Mouse (Mus musculus): ENCODE results near the gene Msh5. TPM values are rescaled to one million over a fixed set of nuclear protein-coding genes. Genes with fewer than 3 reads are reported as not detected.

The Msh5 gene
- total and polyA plus RNA-seq, 3 experiments = 26.3 to 29.0 TPM; not detected in 1

DNA sequence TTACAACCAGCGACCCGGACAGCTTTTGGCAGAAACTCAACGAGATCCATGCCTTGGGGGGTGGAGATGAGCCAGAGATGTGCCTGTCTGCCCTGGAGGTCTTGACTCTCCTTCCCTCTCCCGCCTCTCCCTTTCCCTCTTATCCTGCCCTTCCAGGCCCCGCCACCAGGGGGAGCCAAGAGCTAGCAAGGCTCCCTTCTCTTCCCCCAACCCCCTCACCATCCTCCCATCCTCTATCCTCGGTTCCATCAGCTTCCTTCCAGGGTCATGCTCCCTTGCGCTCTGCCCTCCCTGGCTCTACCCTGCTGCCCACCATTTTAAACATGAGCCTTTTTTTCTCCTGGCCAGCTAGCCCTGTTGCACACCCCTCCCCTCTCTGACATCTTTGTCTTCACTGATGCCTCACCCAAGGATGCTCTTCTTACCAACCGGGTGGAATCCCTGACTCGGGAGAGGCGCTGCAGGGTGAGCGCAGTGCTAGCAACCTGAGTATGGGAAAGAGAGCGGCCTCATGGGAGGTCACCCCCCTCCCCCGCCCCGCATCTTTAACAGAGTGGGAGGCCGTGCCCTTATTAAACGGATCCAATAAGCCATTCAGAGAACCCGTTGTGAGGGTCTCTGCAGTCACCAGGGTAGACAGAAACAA, 25.3 kb downstream of the Msh5 start (continued):
- TF ChIP-seq ZNF384 (IDR thresholded peaks at IDR 0.05; ENCODE audit: low read depth, low read length) (no peak), MEF2A (IDR thresholded peaks at IDR 0.05; ENCODE audit: extremely low read depth, insufficient replicate concordance, low read depth, low read length, poor library complexity, severe bottlenecking) (no peak), POLR2AphosphoS2 (IDR thresholded peaks at IDR 0.05; ENCODE audit: low read length) (peak; percentile 1; the same call in 1 of the 2 replicates), ELF1 (IDR thresholded peaks at IDR 0.05; ENCODE audit: low read depth, low read length) (no peak), MAFK (IDR thresholded peaks at IDR 0.05; ENCODE audit: borderline replicate concordance, low read depth, low read length) (no peak), POLR2A (IDR thresholded peaks at IDR 0.05; ENCODE audit: control insufficient read depth in 1 of 2, insufficient read depth in 1 of 2, low read depth in 1 of 2, low read length in 2 of 2, poor library complexity in 1 of 2) (no peak; a peak in 1 of 4 replicates), RAD21 (IDR thresholded peaks at IDR 0.05; ENCODE audit: low read depth, low read length) (peak; percentile 84)

GRCm38 (mm10) chr17:35020551-35020950, 26.0 kb downstream of the Msh5 start:
- DNase-seq (ENCODE audit: low read depth, low spot score) = no peak
- Histone ChIP-seq H3K27me3 (ENCODE audit: control insufficient read depth in 1 of 2, insufficient read depth in 2 of 2, low read length in 2 of 2) (no peaks in the 10 kb centered on the region), H3K27ac (ENCODE audit: control insufficient read depth, low read depth, low read length) (peak overlapping the region; percentile 96), H3K4me1 (ENCODE audit: control insufficient read depth in 1 of 2, insufficient read depth in 2 of 2, low read length in 2 of 2) (peaks cover 14 to 54% of the 10 kb centered on the region in 2 experiments), H3K36me3 (ENCODE audit: control insufficient read depth in 1 of 2, insufficient read depth in 2 of 2, low read length in 2 of 2) (peaks cover 0 to 41% of the 10 kb centered on the region in 2 experiments; a peak in 2 of 4 replicates), H3K4me3 (ENCODE audit: control insufficient read depth in 1 of 2, insufficient read depth in 1 of 2, low read depth in 2 of 2, low read length in 2 of 2) (no peak overlapping the region), H3K79me2 (ENCODE audit: control insufficient read depth, insufficient read depth, low read length, poor library complexity) (peaks cover 22% of the 10 kb centered on the region), H3K9ac (ENCODE audit: control insufficient read depth, low read depth, low read length, poor library complexity, severe bottlenecking) (peak overlapping the region; percentile 63), H3K9me3 (replicated peaks; ENCODE audit: insufficient read depth, low read length) (no peaks in the 10 kb centered on the region)
- no peak for TF ChIP-seq RCOR1 (IDR thresholded peaks at IDR 0.05; ENCODE audit: low read depth, low read length)
- no peak for TF ChIP-seq POLR2AphosphoS5 (IDR thresholded peaks at IDR 0.05; ENCODE audit: borderline replicate concordance, low read depth, low read length)
- TF ChIP-seq USF2 (IDR thresholded peaks at IDR 0.05; ENCODE audit: borderline replicate concordance in 1 of 2, insufficient read depth in 1 of 2, low read depth in 1 of 2, low read length in 2 of 2) = no peak
- TF ChIP-seq GABPA (IDR thresholded peaks at IDR 0.05; ENCODE audit: low read depth, low read length) = no peak
- TF ChIP-seq POLR2AphosphoS2 (IDR thresholded peaks at IDR 0.05; ENCODE audit: low read length) = no peak
- no peak for TF ChIP-seq MYC (IDR thresholded peaks at IDR 0.05; ENCODE audit: low read depth, low read length)

- H3K27me3 ChIP-seq (ENCODE audit: control insufficient read depth in 1 of 2, insufficient read depth in 2 of 2, low read length in 2 of 2) = no peaks in the 10 kb centered on the region
- no peak overlapping the region for H3K9ac ChIP-seq (ENCODE audit: control insufficient read depth, low read depth, low read length, poor library complexity, severe bottlenecking)
- H3K79me2 ChIP-seq (ENCODE audit: control insufficient read depth, insufficient read depth, low read length, poor library complexity) = peaks cover 18% of the 10 kb centered on the region
- peaks cover 14 to 49% of the 10 kb centered on the region in 2 experiments for H3K4me1 ChIP-seq (ENCODE audit: control insufficient read depth in 1 of 2, insufficient read depth in 2 of 2, low read length in 2 of 2)
- H3K36me3 ChIP-seq (ENCODE audit: control insufficient read depth in 1 of 2, insufficient read depth in 2 of 2, low read length in 2 of 2) = peaks cover 0 to 37% of the 10 kb centered on the region in 2 experiments; a peak in 2 of 4 replicates
- no peak overlapping the region for H3K27ac ChIP-seq (ENCODE audit: control insufficient read depth, low read depth, low read length)
- no peak for DNase-seq (ENCODE audit: low read depth, low spot score)
- H3K4me3 ChIP-seq (ENCODE audit: control insufficient read depth in 1 of 2, insufficient read depth in 1 of 2, low read depth in 2 of 2, low read length in 2 of 2) = no peak overlapping the region
- TF ChIP-seq JUND (IDR thresholded peaks at IDR 0.05; ENCODE audit: low read depth, low read length) (no peak), KAT2A (conservative IDR thresholded peaks at IDR 0.05; ENCODE audit: low read depth, low read length) (no peak), POLR2AphosphoS5 (IDR thresholded peaks at IDR 0.05; ENCODE audit: borderline replicate concordance, low read depth, low read length) (no peak), TAL1 (IDR thresholded peaks at IDR 0.05; ENCODE audit: low read length) (no peak), SIN3A (IDR thresholded peaks at IDR 0.05; ENCODE audit: low read length) (no peak), USF2 (IDR thresholded peaks at IDR 0.05; ENCODE audit: borderline replicate concordance in 1 of 2, insufficient read depth in 1 of 2, low read depth in 1 of 2, low read length in 2 of 2) (no peak), ZKSCAN1 (IDR thresholded peaks at IDR 0.05; ENCODE audit: low read depth, low read length) (no peak), NRF1 (IDR thresholded peaks at IDR 0.05; ENCODE audit: insufficient read depth, low read depth, low read length, poor library complexity, severe bottlenecking) (no peak), CTCF (IDR thresholded peaks at IDR 0.05 in 2 of 3, conservative IDR thresholded peaks at IDR 0.05 in 1 of 3; ENCODE audit: control insufficient read depth in 1 of 3, insufficient read depth in 1 of 3, low read depth in 2 of 3, low read length in 3 of 3, poor library complexity in 1 of 3, severe bottlenecking in 1 of 3) (no peak), USF1 (IDR thresholded peaks at IDR 0.05; ENCODE audit: low read depth, low read length) (no peak), ZNF384 (IDR thresholded peaks at IDR 0.05; ENCODE audit: low read depth, low read length) (no peak), MAZ (IDR thresholded peaks at IDR 0.05; ENCODE audit: low read depth, low read length) (no peak), RAD21 (IDR thresholded peaks at IDR 0.05; ENCODE audit: low read depth, low read length) (no peak)
- H3K9me3 ChIP-seq (replicated peaks; ENCODE audit: insufficient read depth, low read length) = no peaks in the 10 kb centered on the region
Observed at GRCm38 (mm10) chr17:35019894-35020293, 26.7 kb downstream of the Msh5 start.

All from MEL (cell line).